Mouse (Mus musculus) liver, embryonic 12.5 days (tissue): Measurements from ENCODE around the gene Wwox. TPM values are rescaled to one million over a fixed set of nuclear protein-coding genes. Genes with fewer than 3 reads are reported as not detected.
A peak's percentile ranks its signal among the peaks of the same experiment; 100 is the strongest.

Source experiments
- ATAC-seq: fragments of 200-750 bp; cut with Nextera tagmentation; 2 replicates; pipeline ENCODE4 v1.8.0; 2017; ENCODE audit warnings: moderate number of reproducible peaks, mild to moderate bottlenecking, moderate library complexity
- H3K27ac ChIP-seq: fragments of 300-500 bp; sonication (generic); 2 replicates; pipeline ENCODE4 v1.5.1; 2016; ENCODE audit warnings: mild to moderate bottlenecking
- H3K27me3 ChIP-seq: fragments of 300-500 bp; sonication (generic); replicated peaks from 2 replicates; pipeline ENCODE4 v1.6.1; 2016; ENCODE audit warnings: mild to moderate bottlenecking, moderate library complexity
- H3K36me3 ChIP-seq: fragments of 300-500 bp; sonication (generic); 2 replicates; pipeline ENCODE4 v1.6.1; 2016; ENCODE audit warnings: mild to moderate bottlenecking, moderate library complexity
- H3K4me1 ChIP-seq: fragments of 300-500 bp; sonication (generic); 2 replicates; pipeline ENCODE4 v1.6.1; 2016
- H3K4me2 ChIP-seq: fragments of 300-500 bp; sonication (generic); 2 replicates; pipeline ENCODE4 v1.6.1; 2016; ENCODE audit warnings: mild to moderate bottlenecking, moderate library complexity
- H3K4me3 ChIP-seq: fragments of 300-500 bp; sonication (generic); 2 replicates; pipeline ENCODE4 v1.5.1; 2016; ENCODE audit warnings: mild to moderate bottlenecking, moderate library complexity
- H3K9ac ChIP-seq: fragments of 300-500 bp; sonication (generic); 2 replicates; pipeline ENCODE4 v1.6.1; 2016; ENCODE audit warnings: mild to moderate bottlenecking, moderate library complexity
- H3K9me3 ChIP-seq: fragments of 300-500 bp; sonication (generic); replicated peaks from 2 replicates; pipeline ENCODE4 v1.6.1; 2016; ENCODE audit warnings: mild to moderate bottlenecking, moderate library complexity
- WGBS: fragments of 180-500 bp; shearing (Covaris S2); methylation state at CpG from one replicate; pipeline ENCODE4 v1.1.7; 2016; ENCODE audit not compliant: insufficient replicate concordance; 5-methylcytosine and 5-hydroxymethylcytosine counted together
- polyA plus RNA-seq: library from polyadenylated mRNA; unstranded; fragments of >200 nt; fragmentation: Nextera tagmentation; extraction: Ambion mirVana; gene quantifications from 2 replicates; pipeline ENCODE4 v1.2.1, GENCODE M21; 2016

The Wwox gene
- polyA plus RNA-seq, result 4.9 and 5.2 TPM in 2 replicates

DNA sequence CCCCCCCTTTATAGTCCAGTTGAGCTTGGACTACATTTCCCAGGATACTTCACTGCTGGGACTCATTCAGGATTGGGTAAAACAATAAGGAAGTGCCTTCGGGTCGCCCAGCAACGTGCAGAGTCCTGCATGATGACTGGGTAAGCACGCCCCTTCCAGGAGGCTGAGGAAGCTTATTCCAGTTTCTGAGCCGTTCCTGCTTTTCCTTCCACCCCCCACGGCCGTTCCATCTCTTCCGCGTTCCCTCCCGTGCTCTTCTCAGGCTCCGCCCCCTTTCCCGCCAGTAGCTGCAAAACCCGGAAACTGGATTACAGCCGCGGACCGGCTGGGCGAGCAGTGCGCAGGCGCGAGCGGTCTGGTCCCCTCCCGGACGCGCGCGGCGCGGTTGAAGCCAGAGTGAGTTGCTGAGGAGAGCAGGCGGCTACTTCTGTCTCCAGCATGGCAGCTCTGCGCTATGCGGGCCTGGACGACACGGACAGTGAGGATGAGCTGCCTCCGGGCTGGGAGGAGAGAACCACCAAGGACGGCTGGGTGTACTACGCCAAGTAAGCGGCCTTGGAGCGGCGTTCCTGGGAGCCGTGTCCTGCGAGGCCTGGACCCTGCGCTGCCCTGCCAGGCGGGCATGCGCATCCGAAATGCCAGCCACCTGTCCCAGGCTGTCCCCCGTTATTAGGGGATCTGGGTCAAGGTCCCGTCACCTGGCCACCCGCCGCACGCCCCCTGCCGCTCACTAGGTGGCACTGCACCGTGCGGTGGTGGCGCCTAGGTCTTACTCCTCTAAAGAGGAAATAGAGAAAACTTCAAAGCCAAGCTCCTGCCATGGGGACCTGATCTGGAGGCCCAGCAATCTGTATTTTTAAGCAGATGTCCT is at the start of gene Wwox:
Gene Wwox, plus strand, starts transcription at position 322 of the 871 bp plus-strand sequence.
- peak within 1 kb of the TSS; percentile 74 for H3K4me3 ChIP-seq
- H3K27me3 ChIP-seq, result no peaks in the 10 kb centered on the region
- H3K9ac ChIP-seq, result peak within 1 kb of the TSS; percentile 87
- peak within 1 kb of the TSS; percentile 83 for H3K27ac ChIP-seq
- H3K4me1 ChIP-seq, result peaks cover 16% of the 10 kb centered on the region
- H3K36me3 ChIP-seq, result 0 out of 2 replicates have a peak, but pooled peaks cover under 1% of the 10 kb centered on the region
- peak within 1 kb of the TSS; percentile 93 for H3K4me2 ChIP-seq
- ATAC-seq, result peak; percentile 91
- WGBS, result under 1% methylated on average over 54 of the region's 54 CpGs
- no peaks in the 10 kb centered on the region for H3K9me3 ChIP-seq

- Histone ChIP-seq H3K9ac (no peak overlapping the region), H3K4me2 (no peak overlapping the region), H3K36me3 (no peaks in the 10 kb centered on the region), H3K9me3 (no peaks in the 10 kb centered on the region), H3K4me3 (no peak overlapping the region), H3K27me3 (no peaks in the 10 kb centered on the region), H3K27ac (no peak overlapping the region), H3K4me1 (no peaks in the 10 kb centered on the region)
- ATAC-seq, result no peak
- 51% methylated on average over 12 of the region's 13 CpGs for WGBS
Observed at GRCm38 (mm10) chr8:114390465-114391254, 48.8 kb upstream of the Wwox start.

DNA sequence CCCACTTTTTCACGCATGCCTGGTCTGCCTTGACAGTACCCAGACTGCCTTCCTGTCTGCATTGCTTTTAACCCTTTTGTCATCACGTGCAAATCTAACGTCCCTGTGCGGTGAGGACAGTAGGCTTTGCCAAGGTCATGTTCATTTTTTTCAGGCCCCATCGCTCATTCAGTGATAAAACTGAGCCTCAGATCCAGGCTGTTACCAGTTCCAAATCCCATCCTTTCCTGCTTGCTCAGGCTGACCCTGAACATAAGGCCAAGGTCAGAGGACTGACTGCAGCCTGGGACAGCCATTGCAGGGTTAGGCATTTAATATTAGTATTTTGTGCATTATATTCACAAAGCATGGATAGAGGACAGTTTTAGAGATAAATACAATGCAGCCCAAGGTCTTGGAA is 41.1 kb upstream of the Wwox start:
- H3K36me3 ChIP-seq, result no peaks in the 10 kb centered on the region
- H3K4me1 ChIP-seq, result no peaks in the 10 kb centered on the region
- H3K4me3 ChIP-seq, result no peak overlapping the region
- H3K9me3 ChIP-seq, result no peaks in the 10 kb centered on the region
- WGBS, result 79% methylated on average over 5 of the region's 5 CpGs
- no peak overlapping the region for H3K9ac ChIP-seq
- H3K4me2 ChIP-seq, result no peak overlapping the region
- ATAC-seq, result no peak
- no peak overlapping the region for H3K27ac ChIP-seq
- no peaks in the 10 kb centered on the region for H3K27me3 ChIP-seq

GRCm38 (mm10) chr8:114399273-114399672 is 40.2 kb upstream of the Wwox start:
- H3K9me3 ChIP-seq, result no peaks in the 10 kb centered on the region
- no peaks in the 10 kb centered on the region for H3K27me3 ChIP-seq
- H3K27ac ChIP-seq, result no peak overlapping the region
- H3K9ac ChIP-seq, result no peak overlapping the region
- no peaks in the 10 kb centered on the region for H3K36me3 ChIP-seq
- no peaks in the 10 kb centered on the region for H3K4me1 ChIP-seq
- ATAC-seq, result no peak
- WGBS, result 85% methylated on average over 5 of the region's 5 CpGs
- no peak overlapping the region for H3K4me2 ChIP-seq
- no peak overlapping the region for H3K4me3 ChIP-seq

DNA sequence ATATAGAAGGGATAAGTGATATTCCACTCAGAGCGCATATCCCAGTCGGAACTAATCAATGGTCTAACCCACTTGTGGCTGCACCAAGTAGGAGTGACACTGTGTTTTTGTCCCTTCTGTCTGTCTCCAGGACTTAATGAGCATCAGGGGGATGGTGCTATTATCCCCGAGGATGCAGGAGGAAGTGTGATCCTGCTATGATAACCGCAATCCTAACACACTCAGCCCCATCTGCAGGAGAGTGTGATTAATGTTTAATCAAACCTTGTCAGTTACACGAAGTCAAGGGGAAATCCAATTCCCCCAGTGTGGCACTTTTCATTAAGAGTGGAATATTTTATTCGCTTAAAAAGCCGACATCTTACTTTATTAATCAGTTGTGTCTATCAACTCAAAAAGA is 37.8 kb upstream of the Wwox start:
- no peaks in the 10 kb centered on the region for H3K27me3 ChIP-seq
- no peak overlapping the region for H3K27ac ChIP-seq
- H3K4me2 ChIP-seq, result no peak overlapping the region
- no peaks in the 10 kb centered on the region for H3K9me3 ChIP-seq
- no peaks in the 10 kb centered on the region for H3K4me1 ChIP-seq
- 58% methylated on average over 7 of the region's 7 CpGs for WGBS
- H3K36me3 ChIP-seq, result no peaks in the 10 kb centered on the region
- no peak for ATAC-seq
- no peak overlapping the region for H3K4me3 ChIP-seq
- no peak overlapping the region for H3K9ac ChIP-seq

- ATAC-seq, result no peak
- H3K4me2 ChIP-seq, result no peak overlapping the region
- H3K9me3 ChIP-seq, result no peaks in the 10 kb centered on the region
- no peaks in the 10 kb centered on the region for H3K4me1 ChIP-seq
- no peak overlapping the region for H3K4me3 ChIP-seq
- 57% methylated on average over 3 of the region's 3 CpGs for WGBS
- H3K27ac ChIP-seq, result no peak overlapping the region
- no peaks in the 10 kb centered on the region for H3K36me3 ChIP-seq
- H3K27me3 ChIP-seq, result no peaks in the 10 kb centered on the region
- H3K9ac ChIP-seq, result no peak overlapping the region
Observed at GRCm38 (mm10) chr8:114411421-114411820, 28.0 kb upstream of the Wwox start.

DNA sequence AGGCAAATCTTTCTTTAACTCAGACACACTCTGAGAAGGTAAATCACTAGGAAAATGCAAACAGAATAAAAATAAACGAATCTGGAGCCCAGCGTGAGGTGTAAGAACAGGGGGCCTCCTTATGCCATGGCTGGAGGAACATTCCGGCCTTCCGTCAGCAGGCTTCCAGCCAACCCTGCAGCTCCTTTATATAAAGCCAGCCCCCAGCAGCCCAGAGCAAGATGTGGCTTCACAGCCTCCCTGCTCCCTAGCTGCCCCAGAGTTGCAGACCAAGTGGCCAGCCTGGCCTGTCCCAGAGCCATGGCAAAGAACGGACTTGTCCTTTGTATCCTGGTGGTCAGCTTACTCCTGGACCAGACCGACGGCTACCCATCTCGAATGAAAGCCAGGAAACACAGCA is 21.7 kb upstream of the Wwox start, which contains the start of gene Clec3a:
Gene Clec3a, plus strand, starts transcription at position 301 of the 400 bp plus-strand sequence.
- H3K27me3 ChIP-seq, result no peaks in the 10 kb centered on the region
- ATAC-seq, result no peak
- H3K4me1 ChIP-seq, result no peaks in the 10 kb centered on the region
- no peak within 1 kb of the TSS for H3K4me2 ChIP-seq
- H3K9me3 ChIP-seq, result no peaks in the 10 kb centered on the region
- 71% methylated on average over 8 of the region's 8 CpGs for WGBS
- no peak within 1 kb of the TSS for H3K4me3 ChIP-seq
- no peak within 1 kb of the TSS for H3K27ac ChIP-seq
- H3K9ac ChIP-seq, result no peak within 1 kb of the TSS
- no peaks in the 10 kb centered on the region for H3K36me3 ChIP-seq

- WGBS, result 57% methylated on average over 5 of the region's 5 CpGs
- ATAC-seq, result no peak
Observed at GRCm38 (mm10) chr8:114418486-114418885, 21.0 kb upstream of the Wwox start.

DNA sequence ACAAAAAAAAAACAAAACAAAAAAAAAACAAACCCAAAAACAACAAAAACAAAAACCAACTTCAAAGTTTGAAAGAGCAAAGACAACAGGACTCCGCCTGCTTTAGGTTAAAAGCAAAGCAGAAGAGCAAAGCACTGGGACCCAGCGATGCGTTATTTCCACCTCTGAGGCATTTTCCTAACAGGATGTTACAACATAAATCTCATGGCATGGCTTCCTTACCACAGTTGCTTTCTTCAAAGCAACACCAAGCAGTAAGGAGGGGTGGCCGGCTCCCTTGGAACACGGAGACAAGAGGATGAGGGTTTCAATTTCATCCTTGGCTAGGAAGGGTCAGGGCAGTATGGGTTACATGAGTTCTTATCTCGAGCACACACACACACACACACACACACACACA is 20.6 kb upstream of the Wwox start:
- Histone ChIP-seq H3K27ac (no peak overlapping the region), H3K4me3 (no peak overlapping the region), H3K9me3 (no peaks in the 10 kb centered on the region), H3K27me3 (no peaks in the 10 kb centered on the region), H3K9ac (no peak overlapping the region), H3K36me3 (no peaks in the 10 kb centered on the region), H3K4me1 (no peaks in the 10 kb centered on the region), H3K4me2 (no peak overlapping the region)
- ATAC-seq, result no peak
- WGBS, result 37% methylated on average over 6 of the region's 6 CpGs

More at GRCm38 (mm10) chr8:114418486-114418885, 21.0 kb upstream of the Wwox start:
- H3K4me1 ChIP-seq, result no peaks in the 10 kb centered on the region
- no peak overlapping the region for H3K4me3 ChIP-seq
- no peaks in the 10 kb centered on the region for H3K36me3 ChIP-seq
- H3K27me3 ChIP-seq, result no peaks in the 10 kb centered on the region
- no peak overlapping the region for H3K9ac ChIP-seq
- H3K4me2 ChIP-seq, result no peak overlapping the region
- H3K27ac ChIP-seq, result no peak overlapping the region
- H3K9me3 ChIP-seq, result no peaks in the 10 kb centered on the region

DNA sequence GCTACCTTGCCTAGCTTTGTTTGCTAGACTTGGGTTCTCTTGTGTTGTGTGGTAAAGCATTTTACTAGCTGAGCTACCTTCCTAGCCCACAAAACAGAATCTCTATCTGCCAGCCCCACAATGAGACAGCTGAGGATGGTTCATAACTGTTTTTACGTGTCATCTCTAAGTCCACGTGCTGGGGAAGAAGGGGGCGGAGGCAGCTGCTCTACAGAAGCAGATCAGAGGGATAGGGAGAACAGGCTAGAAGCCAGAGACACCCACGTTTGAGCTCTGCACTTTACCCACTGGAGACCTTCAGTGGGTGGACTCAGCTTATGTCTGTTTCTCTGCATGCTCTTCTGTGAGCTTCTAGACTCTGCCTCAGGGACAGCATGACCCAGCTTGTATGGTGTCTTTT is 17.9 kb upstream of the Wwox start:
- H3K9ac ChIP-seq, result no peak overlapping the region
- no peaks in the 10 kb centered on the region for H3K9me3 ChIP-seq
- H3K4me1 ChIP-seq, result no peaks in the 10 kb centered on the region
- no peak overlapping the region for H3K4me3 ChIP-seq
- 54% methylated on average over 4 of the region's 4 CpGs for WGBS
- H3K36me3 ChIP-seq, result no peaks in the 10 kb centered on the region
- H3K27me3 ChIP-seq, result no peaks in the 10 kb centered on the region
- H3K27ac ChIP-seq, result no peak overlapping the region
- no peak for ATAC-seq
- H3K4me2 ChIP-seq, result no peak overlapping the region

DNA sequence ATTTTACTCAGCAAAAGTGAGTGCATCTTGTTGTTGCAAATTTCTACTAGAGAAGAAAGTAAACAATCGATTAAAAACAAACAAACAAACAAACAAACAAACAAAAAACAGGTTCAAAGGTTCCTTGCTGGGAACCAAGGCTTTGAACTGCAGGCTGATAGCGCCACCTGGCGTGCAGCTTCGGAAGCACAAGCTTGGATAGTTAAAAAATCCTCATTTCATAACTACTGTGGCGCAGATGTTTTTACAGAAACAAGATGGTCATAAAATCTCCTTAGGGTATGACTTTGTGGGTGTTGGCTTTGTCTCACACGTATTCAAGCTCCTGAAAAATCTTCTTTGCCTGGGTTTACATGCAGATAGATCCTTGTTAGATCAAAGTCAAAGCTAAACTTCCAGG is 1.2 kb upstream of the Wwox start:
- Histone ChIP-seq H3K27me3 (no peaks in the 10 kb centered on the region), H3K9ac (no peak overlapping the region), H3K4me3 (no peak overlapping the region), H3K4me2 (peak overlapping the region; percentile 93; the same call in 1 of the 2 replicates), H3K27ac (no peak overlapping the region), H3K4me1 (peaks cover 16% of the 10 kb centered on the region), H3K36me3 (no peaks in the 10 kb centered on the region), H3K9me3 (no peaks in the 10 kb centered on the region)
- 7% methylated on average over 6 of the region's 6 CpGs for WGBS
- ATAC-seq, result no peak

GRCm38 (mm10) chr8:114440205-114440589 is 742 bp downstream of the Wwox start:
- ATAC-seq, result no peak

More at GRCm38 (mm10) chr8:114440205-114440589, 742 bp downstream of the Wwox start:
- H3K4me3 ChIP-seq, result peak overlapping the region; percentile 74
- no peaks in the 10 kb centered on the region for H3K9me3 ChIP-seq
- H3K27ac ChIP-seq, result peak overlapping the region; percentile 83
- no peaks in the 10 kb centered on the region for H3K27me3 ChIP-seq
- H3K4me1 ChIP-seq, result peaks cover 16% of the 10 kb centered on the region
- 19% methylated on average over 5 of the region's 5 CpGs for WGBS
- peak overlapping the region; percentile 93 for H3K4me2 ChIP-seq
- H3K36me3 ChIP-seq, result 0 out of 2 replicates have a peak, but pooled peaks cover 5% of the 10 kb centered on the region
- peak overlapping the region; percentile 87 for H3K9ac ChIP-seq
